Mouse (Mus musculus): ENCODE data around the gene Ror2. TPM values are rescaled to one million over a fixed set of nuclear protein-coding genes. Genes with fewer than 3 reads are reported as not detected.

Ror2 gene
- polyA plus RNA-seq, 1 experiment = not detected

GRCm38 (mm10) chr13:53233381-53233780 is 52.5 kb downstream of the Ror2 start:
- Histone ChIP-seq H3K4me1 (ENCODE audit: control insufficient read depth) (no peaks in the 10 kb centered on the region), H3K4me3 (replicated peaks) (no peak overlapping the region), H3K36me3 (ENCODE audit: control insufficient read depth) (no peaks in the 10 kb centered on the region), H3K27me3 (ENCODE audit: control insufficient read depth) (peaks cover 16% of the 10 kb centered on the region), H3K9me3 (ENCODE audit: control insufficient read depth, low read length) (peaks cover 3% of the 10 kb centered on the region; the same call in 1 of the 2 replicates)
- TF ChIP-seq TAL1 (IDR thresholded peaks at IDR 0.05; ENCODE audit: low read length) = no peak
- TF ChIP-seq GATA1 (IDR thresholded peaks at IDR 0.05; ENCODE audit: low read length) = no peak

GRCm38 (mm10) chr13:53232419-53232818 is 53.5 kb downstream of the Ror2 start:
- H3K4me3 ChIP-seq (replicated peaks) = no peak overlapping the region
- peaks cover 3% of the 10 kb centered on the region; the same call in 1 of the 2 replicates for H3K9me3 ChIP-seq (ENCODE audit: control insufficient read depth, low read length)
- no peaks in the 10 kb centered on the region for H3K36me3 ChIP-seq (ENCODE audit: control insufficient read depth)
- no peaks in the 10 kb centered on the region for H3K4me1 ChIP-seq (ENCODE audit: control insufficient read depth)
- H3K27me3 ChIP-seq (ENCODE audit: control insufficient read depth) = peaks cover 16% of the 10 kb centered on the region
- TF ChIP-seq TAL1 (IDR thresholded peaks at IDR 0.05; ENCODE audit: low read length) = no peak
- no peak for TF ChIP-seq GATA1 (IDR thresholded peaks at IDR 0.05; ENCODE audit: low read length)

GRCm38 (mm10) chr13:53230446-53231161 is 55.3 kb downstream of the Ror2 start:
- Histone ChIP-seq H3K9me3 (ENCODE audit: control insufficient read depth, low read length) (peaks cover 13% of the 10 kb centered on the region), H3K4me3 (replicated peaks) (no peak overlapping the region), H3K4me1 (ENCODE audit: control insufficient read depth) (no peaks in the 10 kb centered on the region), H3K36me3 (ENCODE audit: control insufficient read depth) (no peaks in the 10 kb centered on the region), H3K27me3 (ENCODE audit: control insufficient read depth) (peaks cover 7% of the 10 kb centered on the region; the same call in 1 of the 2 replicates)
- TF ChIP-seq TAL1 (IDR thresholded peaks at IDR 0.05; ENCODE audit: low read length) (no peak), GATA1 (IDR thresholded peaks at IDR 0.05; ENCODE audit: low read length) (no peak)

DNA sequence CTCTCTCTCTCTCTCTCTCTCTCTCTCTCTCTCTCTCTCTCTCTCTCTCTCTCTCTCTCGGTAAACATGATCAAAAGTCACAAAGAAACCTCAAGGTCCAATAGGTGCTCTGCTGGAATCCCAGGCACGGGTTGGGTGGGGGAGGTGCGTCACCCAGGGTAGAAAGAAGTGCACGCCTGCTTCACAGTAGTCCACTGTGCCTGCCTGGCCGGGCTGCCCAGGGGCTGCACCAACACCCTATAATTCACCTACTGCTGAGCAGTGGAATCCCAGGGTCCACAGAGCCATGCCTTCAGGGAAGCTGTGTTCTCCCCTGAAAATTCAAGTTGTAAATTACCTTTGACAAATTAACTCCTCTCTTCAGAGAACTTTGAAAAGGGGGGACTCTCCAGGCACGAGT is 58.9 kb downstream of the Ror2 start:
- Histone ChIP-seq H3K4me1 (ENCODE audit: control insufficient read depth) (no peaks in the 10 kb centered on the region), H3K9me3 (ENCODE audit: control insufficient read depth, low read length) (peaks cover 32% of the 10 kb centered on the region), H3K4me3 (replicated peaks) (no peak overlapping the region), H3K27me3 (ENCODE audit: control insufficient read depth) (no peaks in the 10 kb centered on the region), H3K36me3 (ENCODE audit: control insufficient read depth) (no peaks in the 10 kb centered on the region)
- TF ChIP-seq GATA1 (IDR thresholded peaks at IDR 0.05; ENCODE audit: low read length) = no peak
- TF ChIP-seq TAL1 (IDR thresholded peaks at IDR 0.05; ENCODE audit: low read length) = no peak

- TF ChIP-seq GATA1 (IDR thresholded peaks at IDR 0.05; ENCODE audit: low read length) (no peak), TAL1 (IDR thresholded peaks at IDR 0.05; ENCODE audit: low read length) (no peak)
- Histone ChIP-seq H3K36me3 (ENCODE audit: control insufficient read depth) (no peaks in the 10 kb centered on the region), H3K27me3 (ENCODE audit: control insufficient read depth) (no peaks in the 10 kb centered on the region), H3K4me1 (ENCODE audit: control insufficient read depth) (no peaks in the 10 kb centered on the region), H3K4me3 (replicated peaks) (no peak overlapping the region), H3K9me3 (ENCODE audit: control insufficient read depth, low read length) (peaks cover 32% of the 10 kb centered on the region)
These were observed 59.5 kb downstream of the Ror2 start for GRCm38 (mm10) chr13:53226461-53226860.

- TF ChIP-seq TAL1 (IDR thresholded peaks at IDR 0.05; ENCODE audit: low read length) (no peak), GATA1 (IDR thresholded peaks at IDR 0.05; ENCODE audit: low read length) (no peak)
- Histone ChIP-seq H3K36me3 (ENCODE audit: control insufficient read depth) (no peaks in the 10 kb centered on the region), H3K27me3 (ENCODE audit: control insufficient read depth) (no peaks in the 10 kb centered on the region), H3K4me1 (ENCODE audit: control insufficient read depth) (no peaks in the 10 kb centered on the region), H3K9me3 (ENCODE audit: control insufficient read depth, low read length) (peaks cover 34% of the 10 kb centered on the region), H3K4me3 (replicated peaks) (no peak overlapping the region)
These were observed 60.0 kb downstream of the Ror2 start for GRCm38 (mm10) chr13:53225925-53226324.

DNA sequence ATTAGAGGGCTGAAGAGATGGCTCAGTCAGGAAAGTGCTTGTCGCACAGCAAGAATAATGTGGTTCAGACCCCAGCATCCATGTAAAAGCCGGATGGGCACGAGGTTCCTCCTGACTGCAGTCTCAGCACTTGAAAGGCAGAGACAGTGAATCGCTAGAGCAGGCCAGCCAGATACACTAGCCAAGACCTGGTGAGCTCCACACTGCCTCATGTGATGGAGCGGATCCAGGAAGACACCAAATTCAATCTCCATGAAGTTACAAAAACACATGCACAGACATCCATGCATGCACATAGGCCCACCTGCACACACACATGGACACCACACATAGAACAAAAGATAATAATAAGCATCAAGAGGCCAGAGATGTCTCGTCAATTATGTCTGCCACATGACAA is 64.7 kb downstream of the Ror2 start:
- Histone ChIP-seq H3K9me3 (ENCODE audit: control insufficient read depth, low read length) (peaks cover 31% of the 10 kb centered on the region), H3K4me1 (ENCODE audit: control insufficient read depth) (no peaks in the 10 kb centered on the region)
- no peak for TF ChIP-seq GATA1 (IDR thresholded peaks at IDR 0.05; ENCODE audit: low read length)
- TF ChIP-seq TAL1 (IDR thresholded peaks at IDR 0.05; ENCODE audit: low read length) = no peak

GRCm38 (mm10) chr13:53219889-53220288 is 66.0 kb downstream of the Ror2 start:
- H3K27me3 ChIP-seq (ENCODE audit: control insufficient read depth) = no peaks in the 10 kb centered on the region
- peaks cover 21% of the 10 kb centered on the region for H3K9me3 ChIP-seq (ENCODE audit: control insufficient read depth, low read length)
- H3K4me1 ChIP-seq (ENCODE audit: control insufficient read depth) = no peaks in the 10 kb centered on the region
- H3K4me3 ChIP-seq (replicated peaks) = no peak overlapping the region
- TF ChIP-seq TAL1 (IDR thresholded peaks at IDR 0.05; ENCODE audit: low read length) = no peak
- TF ChIP-seq GATA1 (IDR thresholded peaks at IDR 0.05; ENCODE audit: low read length) = no peak
- H3K36me3 ChIP-seq (ENCODE audit: control insufficient read depth) = no peaks in the 10 kb centered on the region

More for the DNA sequence above, 64.7 kb downstream of the Ror2 start:
- H3K4me3 ChIP-seq (replicated peaks) = no peak overlapping the region
- H3K36me3 ChIP-seq (ENCODE audit: control insufficient read depth) = no peaks in the 10 kb centered on the region
- H3K27me3 ChIP-seq (ENCODE audit: control insufficient read depth) = no peaks in the 10 kb centered on the region

GRCm38 (mm10) chr13:53219391-53219790 is 66.5 kb downstream of the Ror2 start:
- H3K4me1 ChIP-seq (ENCODE audit: control insufficient read depth) = no peaks in the 10 kb centered on the region
- TF ChIP-seq TAL1 (IDR thresholded peaks at IDR 0.05; ENCODE audit: low read length) (no peak), GATA1 (IDR thresholded peaks at IDR 0.05; ENCODE audit: low read length) (no peak)
- H3K4me3 ChIP-seq (replicated peaks) = no peak overlapping the region
- no peaks in the 10 kb centered on the region for H3K27me3 ChIP-seq (ENCODE audit: control insufficient read depth)
- peaks cover 16% of the 10 kb centered on the region for H3K9me3 ChIP-seq (ENCODE audit: control insufficient read depth, low read length)
- H3K36me3 ChIP-seq (ENCODE audit: control insufficient read depth) = no peaks in the 10 kb centered on the region

Data from erythroblast, embryonic 14.5 days (primary cell).